Mouse (Mus musculus) heart, postnatal 4 days (tissue): Measurements from ENCODE around the gene Iqgap2. TPM values are rescaled to one million over a fixed set of nuclear protein-coding genes. Genes with fewer than 3 reads are reported as not detected.

Source experiments
- DNase-seq: peaks from one replicate; pipeline ENCODE4 v3.0.0; 2021
- total RNA-seq, 2 experiments: library from RNA; stranded (reverse); gene quantifications; 2 replicates each; pipeline ENCODE4 v1.2.3; 2021

Gene Iqgap2
- total RNA-seq = 1 to 10 TPM; 2.8 to 3.0 TPM

- no peak for DNase-seq
These were observed at the start of gene Iqgap2 for GRCm38 (mm10) chr13:95891491-95891925. TSS of gene Iqgap2 (minus strand) at chr13:95891922.

GRCm38 (mm10) chr13:95940811-95941210 is 49.1 kb upstream of the Iqgap2 start:
- no peak for DNase-seq

GRCm38 (mm10) chr13:95924201-95924621 is 32.5 kb upstream of the Iqgap2 start:
- DNase-seq = no peak

GRCm38 (mm10) chr13:95922626-95923025 is 30.9 kb upstream of the Iqgap2 start:
- peak; percentile 13 for DNase-seq

- no peak for DNase-seq
These were observed 27.0 kb upstream of the Iqgap2 start for GRCm38 (mm10) chr13:95918624-95919284.

- no peak for DNase-seq
These were observed 21.3 kb upstream of the Iqgap2 start for GRCm38 (mm10) chr13:95913046-95913406.

GRCm38 (mm10) chr13:95912157-95913045 is 20.7 kb upstream of the Iqgap2 start:
- peak; percentile 25 for DNase-seq

GRCm38 (mm10) chr13:95910270-95910669 is 18.5 kb upstream of the Iqgap2 start:
- no peak for DNase-seq

- DNase-seq = no peak
These were observed 17.5 kb upstream of the Iqgap2 start for GRCm38 (mm10) chr13:95909244-95909643.

- no peak for DNase-seq
These were observed 11.0 kb upstream of the Iqgap2 start for GRCm38 (mm10) chr13:95902696-95903095.

GRCm38 (mm10) chr13:95899885-95900650 is 8.3 kb upstream of the Iqgap2 start:
- DNase-seq = no peak

GRCm38 (mm10) chr13:95896501-95896900 is 4.8 kb upstream of the Iqgap2 start:
- no peak for DNase-seq

GRCm38 (mm10) chr13:95893166-95893565 is 1.4 kb upstream of the Iqgap2 start:
- DNase-seq = no peak

- no peak for DNase-seq
These were observed 956 bp upstream of the Iqgap2 start for GRCm38 (mm10) chr13:95892611-95893145.

- DNase-seq = peak; percentile 85
These were observed 346 bp upstream of the Iqgap2 start for GRCm38 (mm10) chr13:95891926-95892610.

- DNase-seq = peak; percentile 31
These were observed 761 bp downstream of the Iqgap2 start for GRCm38 (mm10) chr13:95890851-95891471.

- DNase-seq = no peak
These were observed 1.7 kb downstream of the Iqgap2 start for GRCm38 (mm10) chr13:95889981-95890545.

- no peak for DNase-seq
These were observed 2.4 kb downstream of the Iqgap2 start for GRCm38 (mm10) chr13:95889366-95889765.

GRCm38 (mm10) chr13:95888621-95889020 is 3.1 kb downstream of the Iqgap2 start:
- DNase-seq = no peak

- no peak for DNase-seq
These were observed 3.6 kb downstream of the Iqgap2 start for GRCm38 (mm10) chr13:95888170-95888569.

- DNase-seq = no peak
These were observed 4.3 kb downstream of the Iqgap2 start for GRCm38 (mm10) chr13:95887375-95887774.
